ENCODE assay signal across 13 mouse cellular contexts in the genomic region with DNA sequence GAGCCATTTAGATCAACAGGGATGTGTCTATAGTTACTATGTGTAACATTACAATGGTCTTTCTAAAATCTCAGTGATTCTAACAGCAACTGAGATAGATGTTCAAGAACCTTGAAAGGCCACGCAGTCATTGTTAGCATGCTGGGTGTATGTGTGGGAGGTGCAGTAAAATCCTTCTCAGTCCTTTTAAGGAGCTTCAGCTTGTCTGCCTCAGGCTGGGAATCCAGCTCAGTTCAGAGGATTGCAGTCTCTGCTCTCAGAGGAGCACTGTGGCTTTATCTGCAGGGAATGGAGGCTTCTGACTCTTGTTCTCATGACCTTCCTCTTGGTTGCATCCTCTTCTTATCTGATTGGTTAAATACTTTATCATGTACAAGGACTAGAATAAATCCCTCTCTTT.
"Had no signal": no experiment of that assay in that cellular context is flagged by ENCODE, and none has a peak within 500 bp of the region (broad histone marks: within the 10 kb centered on the region; RNA-seq: fewer than 3 reads in every experiment).

No protein-coding gene starts in this region.

- DNase-seq: kidney, adult 18-20 months; kidney, adult 9 months; kidney, postnatal 14 days; kidney, postnatal 4 days; layer of hippocampus, adult 9-11 months; liver, embryonic 13.5 days; lung, embryonic 14.5 days; spleen, adult 18-20 months; thymus, adult 18-20 months; thymus, postnatal 36 days had no signal

- ATAC-seq: intestine, embryonic 16.5 days; lung, postnatal 0 days; midbrain, embryonic 15.5 days had no signal
